Mouse (Mus musculus) CD4-positive, CD25-positive, alpha-beta regulatory T cell, adult 4 months (primary cell): ENCODE measurements around the gene Pgpep1. TPM values are rescaled to one million over a fixed set of nuclear protein-coding genes. Genes with fewer than 3 reads are reported as not detected.

Source experiments
- ATAC-seq: one replicate; pipeline ENCODE4 v1.8.0; 2017
- polyA plus RNA-seq, 2 experiments: library from polyadenylated mRNA; unstranded; fragments of 100-300 nt; shearing (Covaris generic); gene quantifications; one replicate each; pipeline ENCODE4 v1.2.1; 2017

Gene Pgpep1
- polyA plus RNA-seq, 2 experiments from 2014 or later, result 7.0 to 9.5 TPM

DNA sequence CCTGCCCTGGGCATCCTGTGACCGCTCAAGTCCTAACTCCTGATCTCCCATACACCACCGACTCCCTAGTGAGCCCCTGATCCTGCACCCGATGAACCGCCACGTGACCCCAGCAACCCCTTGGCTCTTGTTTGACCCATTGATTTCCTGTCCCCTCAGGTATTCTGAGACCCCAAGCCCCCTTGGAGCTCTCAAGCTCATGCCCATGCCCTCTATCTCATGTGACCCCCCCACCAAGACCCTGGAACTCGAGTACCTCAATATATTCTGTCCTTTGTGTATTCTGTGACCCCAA lies 52.6 kb downstream of the Pgpep1 start:
- ATAC-seq, result no peak

DNA sequence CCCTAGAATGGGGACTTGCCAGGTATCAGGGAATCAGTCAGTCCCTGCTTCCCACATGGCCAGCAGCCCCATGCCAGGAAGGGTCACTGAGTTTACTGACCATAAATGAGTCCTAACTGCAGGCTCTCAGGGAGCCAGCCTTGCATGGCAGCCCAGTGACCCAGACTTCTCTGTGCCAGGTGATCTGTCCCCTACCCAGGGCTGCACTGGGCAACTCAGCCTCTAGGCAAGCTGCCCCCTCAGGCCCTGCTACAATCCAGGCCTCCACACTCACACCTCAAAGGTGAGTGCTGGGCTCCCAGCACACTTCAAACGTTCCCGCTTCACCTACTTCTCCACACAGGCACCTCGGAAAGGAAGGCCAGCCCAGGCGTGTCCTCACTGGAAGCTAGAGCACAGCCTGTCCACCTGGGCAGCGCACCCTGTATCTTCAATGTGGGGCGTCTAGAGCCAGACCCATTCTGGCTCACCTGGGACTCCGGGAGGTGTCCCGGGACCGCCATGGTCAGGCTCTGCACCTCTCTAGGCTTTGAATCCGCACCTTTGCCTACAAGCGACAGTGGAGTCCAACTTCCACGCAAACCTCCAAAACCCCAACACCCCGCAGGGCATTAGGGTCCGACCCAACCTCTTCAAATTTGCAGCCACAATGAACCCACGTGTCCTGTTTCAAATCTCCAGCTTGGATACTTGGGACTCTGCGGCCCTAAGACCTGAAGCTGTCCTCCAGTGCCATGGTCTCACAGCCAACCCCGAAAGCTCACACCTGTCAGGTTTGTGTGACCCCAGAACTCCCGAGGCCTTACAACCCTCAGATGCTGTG lies 53.2 kb downstream of the Pgpep1 start:
- no peak for ATAC-seq

DNA sequence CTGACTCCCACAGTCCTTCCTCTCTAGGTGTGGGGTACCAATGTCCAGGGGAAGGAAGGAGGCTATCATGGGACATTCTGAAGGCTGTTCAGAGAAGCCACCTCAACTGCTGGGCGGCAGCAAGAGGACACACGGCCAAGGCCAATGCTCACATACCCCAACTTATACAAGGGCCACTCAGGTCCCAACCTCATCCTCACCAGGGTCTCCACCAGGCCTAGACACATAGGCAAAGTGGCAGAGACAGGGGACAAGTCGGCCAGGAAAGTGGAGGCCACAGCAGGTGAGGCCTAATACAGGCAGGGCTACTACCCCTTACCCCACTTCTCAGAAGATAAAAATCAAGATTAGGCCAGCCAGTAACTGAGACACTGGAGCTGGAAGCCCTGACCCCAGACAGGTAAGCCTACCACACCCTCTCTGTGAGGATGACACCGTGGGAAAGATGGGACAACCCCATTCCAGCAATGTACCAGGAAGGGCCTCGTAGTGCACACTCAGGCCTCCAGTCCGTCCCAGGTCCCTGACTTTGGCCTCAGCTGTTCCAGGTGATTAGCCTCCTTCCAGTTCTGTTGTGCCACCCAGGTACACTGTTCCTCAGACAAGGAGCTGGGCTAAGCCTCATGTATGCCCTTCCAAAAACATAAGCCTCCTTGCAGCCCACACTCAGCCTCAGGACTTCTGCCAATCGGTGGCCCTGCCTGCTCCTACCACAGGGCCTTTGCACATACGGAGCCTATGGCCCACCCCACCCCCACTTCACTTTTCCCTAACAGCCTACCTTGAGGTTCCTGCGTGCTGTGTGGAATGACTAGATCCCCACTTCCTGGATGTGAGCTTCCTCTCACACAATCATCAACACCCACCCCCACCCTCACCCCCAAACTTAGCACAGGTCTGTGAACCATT lies 54.1 kb downstream of the Pgpep1 start:
- ATAC-seq, result no peak

DNA sequence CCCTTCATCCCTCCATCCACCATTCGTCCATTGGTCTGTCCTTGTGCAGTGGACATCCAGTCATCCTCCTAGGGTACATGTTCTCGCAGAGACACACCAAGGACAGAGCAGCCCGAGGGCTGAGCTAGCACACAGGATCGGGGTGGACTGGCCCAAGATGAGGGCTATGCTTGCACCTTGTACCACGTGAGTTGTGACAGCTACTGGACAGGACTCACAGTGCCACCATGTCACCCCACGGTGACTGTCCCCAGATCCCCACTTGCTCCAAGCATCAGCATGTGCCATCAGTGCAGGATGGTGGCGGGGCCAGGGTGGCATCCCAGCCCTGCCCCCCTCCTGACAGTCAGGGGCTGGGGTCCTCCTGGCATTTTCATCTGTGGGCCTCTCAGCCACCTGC lies 55.6 kb downstream of the Pgpep1 start:
- no peak for ATAC-seq

DNA sequence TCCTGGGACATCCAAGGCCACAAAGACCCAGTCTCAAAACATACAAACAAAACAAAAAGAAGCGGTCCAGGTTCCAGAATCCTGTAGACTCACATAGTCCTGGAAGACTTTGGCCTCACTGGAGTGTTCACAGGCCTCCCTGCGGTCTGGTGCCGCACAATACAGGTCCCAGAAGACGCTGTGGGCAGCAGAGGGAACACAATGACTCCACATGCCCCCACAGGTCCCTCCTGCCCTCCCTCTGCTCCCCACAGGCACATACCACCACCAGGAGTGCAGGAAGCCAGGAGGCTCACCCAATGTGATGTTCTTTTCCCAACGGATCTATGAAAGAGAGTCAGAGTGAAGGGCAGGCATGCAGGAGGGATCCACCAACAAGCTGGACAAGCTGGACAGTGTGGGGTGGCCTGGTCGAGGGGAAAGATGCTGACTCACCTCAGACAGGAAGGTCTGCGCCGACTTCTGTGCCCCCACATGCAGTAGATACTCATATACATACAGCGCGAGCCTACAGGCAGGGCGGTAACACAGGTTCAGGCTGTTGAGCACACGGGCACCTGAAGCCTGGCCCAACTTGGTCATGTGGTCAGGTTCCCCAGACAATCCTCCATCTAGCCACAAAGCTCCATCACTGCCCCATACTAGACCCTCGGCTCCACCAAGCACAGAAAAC lies 57.9 kb downstream of the Pgpep1 start:
- no peak for ATAC-seq

DNA sequence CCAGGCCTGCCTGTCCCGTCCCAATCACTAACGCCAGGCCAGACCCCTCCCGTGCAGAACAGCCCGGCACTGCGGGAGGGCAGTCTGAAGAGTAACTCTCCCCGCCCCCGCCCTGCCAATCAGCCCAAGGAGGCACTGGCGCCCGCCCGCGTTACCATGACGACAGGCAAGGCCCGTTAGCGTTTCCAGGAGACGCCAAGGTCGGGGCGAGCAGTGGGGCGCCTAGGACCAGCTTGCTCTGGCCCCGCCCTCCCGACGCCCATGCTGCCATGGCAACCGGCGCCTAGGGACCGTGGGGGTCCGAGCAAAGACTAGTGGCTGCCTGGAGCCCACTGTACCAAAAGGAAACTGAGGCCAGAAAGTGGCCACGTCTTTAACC lies 58.9 kb downstream of the Pgpep1 start:
- ATAC-seq, result peak; percentile 81

DNA sequence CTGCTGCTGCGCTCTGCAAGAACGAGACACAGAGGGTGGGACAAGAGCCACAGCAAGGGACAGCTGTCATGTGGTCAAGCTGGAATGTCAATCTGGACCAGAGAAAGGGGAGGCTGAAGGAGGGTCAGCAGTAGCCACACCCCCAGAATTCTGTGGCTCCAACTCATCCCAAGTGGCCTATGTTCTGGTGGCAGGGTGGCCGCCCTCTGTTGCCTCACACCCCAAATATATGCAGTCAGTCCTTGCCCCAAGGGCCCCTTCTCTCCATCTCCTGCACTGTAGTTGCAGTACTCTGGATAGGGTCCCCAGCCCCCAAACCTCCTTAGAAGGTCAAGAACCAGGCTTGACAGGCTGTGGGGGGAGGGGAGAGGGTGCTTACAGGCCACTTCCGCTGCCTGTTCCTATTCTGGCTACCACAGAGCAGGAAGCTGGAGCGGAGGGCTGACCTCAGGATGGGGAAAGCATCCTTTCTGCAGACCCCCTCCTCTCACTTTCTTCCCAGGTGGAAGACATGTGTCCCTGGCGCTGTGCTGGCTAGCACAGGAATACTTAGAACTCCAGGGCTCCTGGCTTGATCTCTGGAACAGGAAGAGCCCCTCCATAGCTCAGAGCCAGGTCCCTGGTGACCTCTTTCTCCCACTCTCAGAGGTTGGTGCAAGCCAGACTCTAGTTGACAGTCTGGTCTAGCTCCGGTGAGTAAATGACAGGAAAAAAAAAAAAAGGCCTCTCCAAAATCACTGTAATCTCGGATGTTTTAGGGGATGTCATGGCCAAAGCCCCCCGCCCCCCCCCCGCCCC lies 59.5 kb downstream of the Pgpep1 start:
- ATAC-seq, result no peak

DNA sequence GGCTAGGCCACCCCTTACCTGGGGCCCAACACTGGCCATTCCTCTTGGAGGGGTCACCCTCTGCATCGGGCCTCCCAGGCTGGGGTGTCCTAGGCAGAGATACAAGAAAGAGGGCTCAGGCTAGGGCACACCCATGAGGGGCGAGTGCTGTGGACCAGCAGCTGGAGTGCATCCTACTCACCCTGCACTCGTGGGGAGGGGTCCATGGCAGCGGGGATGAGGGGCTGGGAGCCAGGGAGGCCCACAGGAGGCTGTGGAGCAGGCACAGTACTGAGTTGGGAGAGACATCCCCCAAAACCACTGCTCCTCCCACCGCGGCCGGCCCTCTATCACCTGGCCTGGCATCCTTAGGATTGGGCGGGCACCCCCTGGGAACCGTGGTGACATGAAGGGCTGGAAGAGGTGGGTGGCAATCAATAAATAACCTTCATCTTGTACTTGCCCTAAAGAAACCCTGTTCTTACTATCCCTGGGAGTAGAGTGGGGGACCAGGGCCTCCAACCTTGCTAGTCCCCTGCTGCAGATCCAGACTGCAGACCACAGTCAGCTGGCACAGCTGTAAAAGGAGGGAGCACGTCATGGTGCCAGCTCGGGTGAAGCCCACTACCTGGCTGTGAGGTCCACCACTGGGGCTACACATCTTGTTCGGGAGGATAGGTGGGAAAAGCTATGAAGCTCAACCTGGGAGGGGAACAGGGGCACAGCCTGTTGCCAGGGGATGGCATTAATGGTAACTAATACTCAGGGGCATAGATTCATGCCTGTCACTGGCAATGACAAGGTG lies 60.5 kb downstream of the Pgpep1 start:
- no peak for ATAC-seq

DNA sequence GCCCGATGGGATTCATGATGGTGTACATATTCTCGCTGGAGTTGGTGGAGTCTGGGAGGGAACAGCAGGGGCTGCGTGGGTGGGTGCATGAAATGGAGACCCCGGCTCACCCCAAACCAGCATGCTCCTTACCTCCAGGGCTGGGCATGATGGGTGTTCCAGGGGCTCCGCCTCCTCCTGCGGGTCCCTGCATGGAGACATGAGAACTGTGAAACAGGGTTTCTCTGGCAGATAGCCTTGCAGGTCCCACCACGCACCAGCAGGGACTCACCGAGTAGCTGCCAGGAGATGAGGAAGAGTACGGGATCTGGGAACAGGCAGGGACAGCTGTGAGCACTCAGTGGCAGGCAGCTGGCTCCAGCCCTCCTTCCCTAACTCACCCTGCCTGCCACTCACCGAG lies 61.5 kb downstream of the Pgpep1 start:
- ATAC-seq, result no peak

DNA sequence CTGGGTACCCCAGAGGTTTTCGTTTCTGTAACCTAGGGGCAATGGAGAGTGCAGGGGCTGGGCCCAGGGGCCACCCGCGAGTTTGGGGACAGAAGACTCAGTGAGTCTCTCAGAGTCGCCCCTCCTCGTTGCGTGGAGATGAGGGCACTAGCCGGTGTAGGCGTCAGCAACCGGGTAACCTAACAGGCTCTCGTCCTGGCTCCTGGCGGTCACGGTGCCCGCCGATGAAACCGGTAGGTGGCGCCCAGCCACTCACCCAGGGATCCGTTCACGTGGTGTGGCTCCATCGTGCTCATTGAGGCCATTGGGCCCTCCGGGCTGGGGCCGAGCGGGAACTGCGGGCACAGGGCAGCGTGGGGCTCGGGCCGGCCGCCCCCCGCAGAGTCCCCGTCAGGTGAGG lies 61.9 kb downstream of the Pgpep1 start:
- ATAC-seq, result no peak

DNA sequence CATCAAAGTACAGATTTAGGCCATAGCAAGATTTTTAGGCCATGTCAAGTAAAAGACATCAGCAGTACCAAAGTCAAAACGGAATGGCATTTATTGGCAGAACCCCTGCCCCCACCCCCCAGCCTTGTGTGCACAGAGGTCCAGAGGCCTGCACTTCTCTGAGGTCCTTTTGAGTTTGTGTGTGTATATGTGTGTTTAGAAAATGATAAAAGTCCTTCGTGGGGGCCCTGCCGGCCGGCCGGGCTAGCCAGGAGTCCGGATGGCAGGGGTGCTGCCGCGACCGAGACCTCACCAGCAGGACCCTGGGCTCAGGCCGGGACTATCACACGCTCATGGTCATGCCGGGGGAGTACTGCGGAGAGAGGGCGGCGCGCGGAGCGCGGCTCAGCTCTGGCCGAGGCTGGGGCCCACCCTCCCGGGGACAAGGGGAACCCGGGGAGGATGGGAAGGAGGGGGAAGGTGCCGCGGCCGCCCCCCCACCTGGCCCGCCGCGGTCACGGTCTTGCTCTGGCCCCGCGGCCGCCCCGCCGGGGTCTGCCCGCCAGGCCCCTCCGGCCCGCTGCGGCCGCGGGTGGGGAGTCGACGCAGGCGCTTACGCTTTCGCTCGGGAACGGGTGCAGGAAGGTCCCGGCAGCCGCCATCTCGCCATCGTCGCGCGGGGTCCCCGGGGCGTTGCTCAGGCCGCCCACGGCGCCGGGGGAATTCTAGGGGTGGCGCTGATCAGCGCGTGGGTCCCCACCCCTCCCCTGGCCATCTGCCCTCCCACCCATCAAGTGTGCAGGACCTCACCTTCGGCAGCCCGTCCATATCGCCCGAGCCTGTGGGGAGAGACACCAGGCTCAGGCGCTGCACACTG lies 62.5 kb downstream of the Pgpep1 start:
- no peak for ATAC-seq

DNA sequence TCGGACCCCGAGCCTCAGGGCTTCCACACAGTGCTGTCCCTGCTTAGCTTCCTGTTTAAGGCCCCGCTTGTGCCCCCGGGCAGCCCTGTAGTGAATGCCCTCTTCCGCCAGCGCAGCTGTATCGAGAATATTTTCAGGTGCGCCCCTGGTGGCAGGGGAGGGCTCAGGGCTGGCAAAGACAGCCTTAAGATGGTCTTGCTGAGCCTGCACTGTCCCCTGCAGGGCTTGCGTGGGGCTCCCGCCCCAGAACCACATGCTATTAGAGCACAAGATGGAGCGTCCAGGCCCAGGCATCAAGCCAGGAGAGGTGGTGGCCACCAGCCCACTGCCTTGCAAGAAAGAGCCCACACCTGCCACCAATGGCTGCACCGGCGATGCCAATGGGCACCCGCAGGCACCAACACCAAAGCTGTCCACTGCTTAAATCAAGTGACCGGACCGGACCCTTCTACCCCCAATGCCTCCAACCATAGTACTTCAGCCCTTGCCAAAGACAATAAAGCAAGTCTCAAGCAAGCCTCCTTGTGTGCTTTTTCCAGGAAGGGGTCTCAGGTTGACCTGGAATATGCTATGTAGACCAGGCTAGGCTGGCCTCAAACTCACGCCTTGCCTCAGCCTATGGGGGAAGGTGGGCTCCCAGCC lies 63.3 kb downstream of the Pgpep1 start:
- no peak for ATAC-seq

Other genes with a start within 250 kb of the Pgpep1 start
- gene Crtc1, start 220.8 kb downstream of the Pgpep1 start, polyA plus RNA-seq, result 1 to 10 TPM; 7.6 to 9.3 TPM
- gene Klhl26, start 183.4 kb downstream of the Pgpep1 start, polyA plus RNA-seq, result 10 to 100 TPM in 1 of 2 experiments, 1 to 10 TPM in 1; 7.2 to 20.1 TPM
- not detected for gene Tmem59l, start 173.0 kb downstream of the Pgpep1 start, polyA plus RNA-seq
- gene Crlf1, start 167.2 kb downstream of the Pgpep1 start, polyA plus RNA-seq, result not detected
- gene Rex1bd, start 153.6 kb downstream of the Pgpep1 start, polyA plus RNA-seq, result 10 to 100 TPM; 82.2 to 83.2 TPM
- 1,000 to 10,000 TPM; 3,148 to 3,732 TPM for gene Uba52, start 149.6 kb downstream of the Pgpep1 start, polyA plus RNA-seq
- gene Fkbp8, start 132.7 kb downstream of the Pgpep1 start, polyA plus RNA-seq, result 100 to 1,000 TPM; 117 to 159 TPM
- 100 to 1,000 TPM; 146 to 173 TPM for gene Kxd1, start 132.4 kb downstream of the Pgpep1 start, polyA plus RNA-seq
- gene Ell, start 120.9 kb downstream of the Pgpep1 start, polyA plus RNA-seq, result 10 to 100 TPM; 41.4 to 50.4 TPM
- 10 to 100 TPM; 26.0 to 58.7 TPM for gene Isyna1, start 66.0 kb downstream of the Pgpep1 start, polyA plus RNA-seq
- gene Ssbp4, start 51.5 kb downstream of the Pgpep1 start, polyA plus RNA-seq, result 10 to 100 TPM in 1 of 2 experiments, 1 to 10 TPM in 1; 5.9 to 15.0 TPM
- gene Lrrc25, start 44.2 kb downstream of the Pgpep1 start, polyA plus RNA-seq, result under 1 TPM; 0.43 to 0.89 TPM
- not detected for gene Gdf15, start 27.9 kb downstream of the Pgpep1 start, polyA plus RNA-seq
- gene Lsm4, start 12.9 kb upstream of the Pgpep1 start, polyA plus RNA-seq, result 10 to 100 TPM; 86.8 to 94.5 TPM
- 10 to 100 TPM in 1 of 2 experiments, 1 to 10 TPM in 1; 7.6 to 23.3 TPM for gene Jund, start 38.6 kb upstream of the Pgpep1 start, polyA plus RNA-seq
- gene Iqcn, start 43.1 kb upstream of the Pgpep1 start, polyA plus RNA-seq, result under 1 TPM in 1 of 2 experiments, not detected in 1; 0.07 TPM
- gene Gm3336, start 58.2 kb upstream of the Pgpep1 start, polyA plus RNA-seq, result not detected
- gene Pde4c, start 63.3 kb upstream of the Pgpep1 start, polyA plus RNA-seq, result under 1 TPM; 0.66 to 0.94 TPM
- gene Rab3a, start 94.3 kb upstream of the Pgpep1 start, polyA plus RNA-seq, result 1 to 10 TPM; 7.5 to 9.6 TPM
- 10 to 100 TPM; 30.2 to 39.2 TPM for gene Mpv17l2, start 100.6 kb upstream of the Pgpep1 start, polyA plus RNA-seq
- 1 to 10 TPM; 4.3 to 4.5 TPM for gene Pik3r2, start 116.3 kb upstream of the Pgpep1 start, polyA plus RNA-seq
- 10 to 100 TPM; 15.1 to 17.5 TPM for gene Mast3, start 144.7 kb upstream of the Pgpep1 start, polyA plus RNA-seq
- 10 to 100 TPM; 13.7 to 24.7 TPM for gene Il12rb1, start 148.1 kb upstream of the Pgpep1 start, polyA plus RNA-seq
- gene Arrdc2, start 179.3 kb upstream of the Pgpep1 start, polyA plus RNA-seq, result 1 to 10 TPM; 3.4 to 3.7 TPM
- not detected for gene Kcnn1, start 202.9 kb upstream of the Pgpep1 start, polyA plus RNA-seq
- gene Ccdc124, start 213.5 kb upstream of the Pgpep1 start, polyA plus RNA-seq, result 10 to 100 TPM; 61.0 to 62.7 TPM
- gene Slc5a5, start 232.4 kb upstream of the Pgpep1 start, polyA plus RNA-seq, result not detected
- over 10,000 TPM in 1 of 2 experiments, 1,000 to 10,000 TPM in 1; 9,999 to 11,110 TPM for gene Rpl18a, start 237.0 kb upstream of the Pgpep1 start, polyA plus RNA-seq
- gene Map1s, start 245.5 kb upstream of the Pgpep1 start, polyA plus RNA-seq, result 10 to 100 TPM; 13.8 to 17.2 TPM